Mouse (Mus musculus) neural tube, embryonic 12.5 days (tissue): Measurements from ENCODE around the gene Prok1. TPM values are rescaled to one million over a fixed set of nuclear protein-coding genes. Genes with fewer than 3 reads are reported as not detected.

ENCODE experiments used
- ATAC-seq: fragments of 200-750 bp; cut with Nextera tagmentation; 2 replicates; pipeline ENCODE4 v1.8.0; 2017; ENCODE audit warnings: low read depth, mild to moderate bottlenecking, moderate TSS enrichment, moderate library complexity; ENCODE audit not compliant: low FRiP score
- H3K27ac ChIP-seq: fragments of 300-500 bp; sonication (generic); 2 replicates; pipeline ENCODE4 v1.5.1; 2016
- H3K27me3 ChIP-seq: fragments of 300-500 bp; sonication (generic); replicated peaks from 2 replicates; pipeline ENCODE4 v1.6.1; 2016; ENCODE audit warnings: mild to moderate bottlenecking
- H3K36me3 ChIP-seq: fragments of 300-500 bp; sonication (generic); 2 replicates; pipeline ENCODE4 v1.6.1; 2016; ENCODE audit warnings: mild to moderate bottlenecking
- H3K4me1 ChIP-seq: fragments of 300-500 bp; sonication (generic); 2 replicates; pipeline ENCODE4 v1.6.1; 2016
- H3K4me2 ChIP-seq: fragments of 300-500 bp; sonication (generic); replicated peaks from 2 replicates; pipeline ENCODE4 v1.6.1; 2016; ENCODE audit warnings: mild to moderate bottlenecking
- H3K4me3 ChIP-seq: fragments of 300-500 bp; sonication (generic); 2 replicates; pipeline ENCODE4 v1.5.1; 2016
- H3K9ac ChIP-seq: fragments of 300-500 bp; sonication (generic); 2 replicates; pipeline ENCODE4 v1.6.1; 2016; ENCODE audit warnings: mild to moderate bottlenecking
- H3K9me3 ChIP-seq: fragments of 300-500 bp; sonication (generic); 2 replicates; pipeline ENCODE4 v1.6.1; 2016; ENCODE audit warnings: mild to moderate bottlenecking
- WGBS: fragments of 180-500 bp; shearing (Covaris S2); methylation state at CpG from one replicate; pipeline ENCODE4 v1.1.7; 2016; 5-methylcytosine and 5-hydroxymethylcytosine counted together
- polyA plus RNA-seq: library from polyadenylated mRNA; unstranded; fragments of >200 nt; fragmentation: Nextera tagmentation; extraction: Ambion mirVana; gene quantifications from 2 replicates; pipeline ENCODE4 v1.2.1, GENCODE M21; 2016

Prok1 gene
- not detected in 2 replicates for polyA plus RNA-seq

- Histone ChIP-seq H3K27me3 (no peaks in the 10 kb centered on the region), H3K4me1 (no peaks in the 10 kb centered on the region), H3K9ac (no peak within 1 kb of the TSS), H3K9me3 (no peaks in the 10 kb centered on the region), H3K27ac (no peak within 1 kb of the TSS), H3K36me3 (no peaks in the 10 kb centered on the region), H3K4me3 (no peak within 1 kb of the TSS), H3K4me2 (no peak within 1 kb of the TSS)
- no peak for ATAC-seq
- WGBS, result 91% methylated on average over 9 of the region's 9 CpGs
Measured at GRCm38 (mm10) chr3:107239607-107240006, at the start of gene Prok1. Gene Prok1, minus strand, starts transcription at chr3:107239707.

- H3K9me3 ChIP-seq, result no peaks in the 10 kb centered on the region
- H3K4me1 ChIP-seq, result no peaks in the 10 kb centered on the region
- no peak overlapping the region for H3K27ac ChIP-seq
- ATAC-seq, result no peak
- H3K27me3 ChIP-seq, result no peaks in the 10 kb centered on the region
- H3K36me3 ChIP-seq, result peaks cover 18% of the 10 kb centered on the region
- no peak overlapping the region for H3K4me3 ChIP-seq
- H3K9ac ChIP-seq, result no peak overlapping the region
- H3K4me2 ChIP-seq, result no peak overlapping the region
Measured at GRCm38 (mm10) chr3:107287346-107287745, 47.8 kb upstream of the Prok1 start.

- Histone ChIP-seq H3K4me1 (no peaks in the 10 kb centered on the region), H3K4me2 (no peak overlapping the region), H3K36me3 (peaks cover 23% of the 10 kb centered on the region), H3K9me3 (no peaks in the 10 kb centered on the region), H3K9ac (no peak overlapping the region), H3K27me3 (no peaks in the 10 kb centered on the region), H3K4me3 (no peak overlapping the region), H3K27ac (no peak overlapping the region)
- ATAC-seq, result no peak
- WGBS, result 78% methylated on average over 2 of the region's 2 CpGs
Measured at GRCm38 (mm10) chr3:107286123-107286522, 46.6 kb upstream of the Prok1 start.

- H3K4me3 ChIP-seq, result peak within 1 kb of the TSS; percentile 68
- peaks cover 14% of the 10 kb centered on the region for H3K36me3 ChIP-seq
- H3K9ac ChIP-seq, result peak within 1 kb of the TSS; percentile 61
- H3K27me3 ChIP-seq, result no peaks in the 10 kb centered on the region
- peak within 1 kb of the TSS; percentile 75 for H3K4me2 ChIP-seq
- H3K4me1 ChIP-seq, result peaks cover 8% of the 10 kb centered on the region
- ATAC-seq, result peak; percentile 86
- H3K27ac ChIP-seq, result no peak within 1 kb of the TSS
- no peaks in the 10 kb centered on the region for H3K9me3 ChIP-seq
- WGBS, result 3% methylated on average over 43 of the region's 43 CpGs
Measured at GRCm38 (mm10) chr3:107278479-107279269, 39.2 kb upstream of the Prok1 start, which contains the start of gene Lamtor5. Gene Lamtor5, plus strand, starts transcription at chr3:107278858.

GRCm38 (mm10) chr3:107276626-107277025, 37.1 kb upstream of the Prok1 start:
- no peak overlapping the region for H3K4me3 ChIP-seq
- no peak overlapping the region for H3K4me2 ChIP-seq
- H3K9ac ChIP-seq, result no peak overlapping the region
- H3K36me3 ChIP-seq, result no peaks in the 10 kb centered on the region; the same call in 1 of the 2 replicates
- no peaks in the 10 kb centered on the region for H3K27me3 ChIP-seq
- H3K27ac ChIP-seq, result no peak overlapping the region
- no peaks in the 10 kb centered on the region for H3K9me3 ChIP-seq
- WGBS, result 85% methylated on average over 3 of the region's 3 CpGs
- ATAC-seq, result no peak
- H3K4me1 ChIP-seq, result peaks cover 8% of the 10 kb centered on the region

- no peak for ATAC-seq
- H3K4me1 ChIP-seq, result peaks cover 8% of the 10 kb centered on the region
- no peak overlapping the region for H3K4me2 ChIP-seq
- no peaks in the 10 kb centered on the region for H3K36me3 ChIP-seq
- H3K9ac ChIP-seq, result no peak overlapping the region
- no peak overlapping the region for H3K27ac ChIP-seq
- H3K9me3 ChIP-seq, result no peaks in the 10 kb centered on the region
- no peaks in the 10 kb centered on the region for H3K27me3 ChIP-seq
- WGBS, result 65% methylated on average over 4 of the region's 4 CpGs
- no peak overlapping the region for H3K4me3 ChIP-seq
Measured at GRCm38 (mm10) chr3:107275996-107276395, 36.5 kb upstream of the Prok1 start.

GRCm38 (mm10) chr3:107275351-107275750, 35.8 kb upstream of the Prok1 start:
- Histone ChIP-seq H3K27me3 (no peaks in the 10 kb centered on the region), H3K4me3 (no peak overlapping the region), H3K9ac (no peak overlapping the region), H3K4me1 (peaks cover 8% of the 10 kb centered on the region), H3K4me2 (no peak overlapping the region), H3K36me3 (no peaks in the 10 kb centered on the region), H3K27ac (no peak overlapping the region), H3K9me3 (no peaks in the 10 kb centered on the region)
- WGBS, result 74% methylated on average over 5 of the region's 5 CpGs
- no peak for ATAC-seq

- no peak overlapping the region for H3K9ac ChIP-seq
- peak; percentile 69 for ATAC-seq
- H3K27ac ChIP-seq, result no peak overlapping the region
- H3K36me3 ChIP-seq, result no peaks in the 10 kb centered on the region
- 14% methylated on average over 3 of the region's 3 CpGs for WGBS
- H3K9me3 ChIP-seq, result no peaks in the 10 kb centered on the region
- H3K4me1 ChIP-seq, result no peaks in the 10 kb centered on the region
- no peaks in the 10 kb centered on the region for H3K27me3 ChIP-seq
- H3K4me2 ChIP-seq, result no peak overlapping the region
- H3K4me3 ChIP-seq, result no peak overlapping the region
Measured at GRCm38 (mm10) chr3:107273820-107274219, 34.3 kb upstream of the Prok1 start.

GRCm38 (mm10) chr3:107272433-107272832, 32.9 kb upstream of the Prok1 start:
- no peak overlapping the region for H3K9ac ChIP-seq
- no peaks in the 10 kb centered on the region for H3K27me3 ChIP-seq
- H3K4me2 ChIP-seq, result no peak overlapping the region
- H3K4me3 ChIP-seq, result no peak overlapping the region
- H3K36me3 ChIP-seq, result no peaks in the 10 kb centered on the region
- H3K4me1 ChIP-seq, result no peaks in the 10 kb centered on the region
- no peak overlapping the region for H3K27ac ChIP-seq
- no peaks in the 10 kb centered on the region for H3K9me3 ChIP-seq
- no peak for ATAC-seq
- 87% methylated on average over 3 of the region's 3 CpGs for WGBS

- ATAC-seq, result no peak
- WGBS, result 69% methylated on average over 2 of the region's 2 CpGs
- peaks cover under 1% of the 10 kb centered on the region for H3K4me1 ChIP-seq
- H3K9me3 ChIP-seq, result no peaks in the 10 kb centered on the region
- no peaks in the 10 kb centered on the region for H3K36me3 ChIP-seq
- no peak overlapping the region for H3K9ac ChIP-seq
- H3K4me2 ChIP-seq, result no peak overlapping the region
- H3K27me3 ChIP-seq, result no peaks in the 10 kb centered on the region
- H3K4me3 ChIP-seq, result no peak overlapping the region
- H3K27ac ChIP-seq, result no peak overlapping the region
Measured at GRCm38 (mm10) chr3:107266814-107267345, 27.4 kb upstream of the Prok1 start.

GRCm38 (mm10) chr3:107261851-107262165, 22.3 kb upstream of the Prok1 start:
- Histone ChIP-seq H3K4me1 (peaks cover 18% of the 10 kb centered on the region), H3K4me2 (0 out of 2 replicates have a peak overlapping the region, but pooled peaks have one; percentile 4), H3K4me3 (no peak overlapping the region), H3K27me3 (no peaks in the 10 kb centered on the region), H3K9me3 (no peaks in the 10 kb centered on the region), H3K9ac (no peak overlapping the region), H3K27ac (no peak overlapping the region), H3K36me3 (no peaks in the 10 kb centered on the region)
- WGBS, result 14% methylated on average over 7 of the region's 7 CpGs
- peak; percentile 72 for ATAC-seq

GRCm38 (mm10) chr3:107260956-107261850, 21.7 kb upstream of the Prok1 start:
- H3K9me3 ChIP-seq, result no peaks in the 10 kb centered on the region
- H3K4me2 ChIP-seq, result 0 out of 2 replicates have a peak overlapping the region, but pooled peaks have one; percentile 4
- 43% methylated on average over 8 of the region's 8 CpGs for WGBS
- H3K27me3 ChIP-seq, result no peaks in the 10 kb centered on the region
- H3K9ac ChIP-seq, result no peak overlapping the region
- peak overlapping the region; percentile 16; the same call in 1 of the 2 replicates for H3K27ac ChIP-seq
- no peak overlapping the region for H3K4me3 ChIP-seq
- H3K4me1 ChIP-seq, result peaks cover 22% of the 10 kb centered on the region
- ATAC-seq, result peak; percentile 74
- H3K36me3 ChIP-seq, result no peaks in the 10 kb centered on the region
